Mouse (Mus musculus): ENCODE measurements around the gene Mrps36. TPM values are rescaled to one million over a fixed set of nuclear protein-coding genes. Genes with fewer than 3 reads are reported as not detected.

Mrps36 gene
- polyA plus RNA-seq, 1 experiment from 2014 or later: 119 TPM

GRCm38 (mm10) chr13:100687513-100687912, 56.9 kb downstream of the Mrps36 start:
- Histone ChIP-seq H3K4me1 (no peaks in the 10 kb centered on the region), H3K9me3 (no peaks in the 10 kb centered on the region), H3K27me3 (no peaks in the 10 kb centered on the region), H3K4me2 (replicated peaks) (no peak overlapping the region), H3K4me3 (no peak overlapping the region), H3K36me3 (no peaks in the 10 kb centered on the region), H3K27ac (replicated peaks) (no peak overlapping the region), H3K9ac (replicated peaks) (no peak overlapping the region)
- WGBS: 81% methylated on average over 7 of the region's 7 CpGs
- ATAC-seq (replicated peaks): no peak

Other genes with a start within 250 kb of the Mrps36 start
- gene Ocln, start 191.9 kb downstream of the Mrps36 start, polyA plus RNA-seq (2015; fragmentation: Nextera tagmentation; extraction: Ambion mirVana): 6.0 and 7.7 TPM in 2 replicates
- 1.1 and 1.4 TPM in 2 replicates for gene Marveld2, start 127.7 kb downstream of the Mrps36 start, polyA plus RNA-seq (2015; fragmentation: Nextera tagmentation; extraction: Ambion mirVana)
- gene Ak6, start 93.7 kb downstream of the Mrps36 start, polyA plus RNA-seq (2015; fragmentation: Nextera tagmentation; extraction: Ambion mirVana): 349 and 353 TPM in 2 replicates
- 21.6 and 23.5 TPM in 2 replicates for gene Rad17, start 93.6 kb downstream of the Mrps36 start, polyA plus RNA-seq (2015; fragmentation: Nextera tagmentation; extraction: Ambion mirVana)
- 17.1 and 25.6 TPM in 2 replicates for gene Taf9, start 93.1 kb downstream of the Mrps36 start, polyA plus RNA-seq (2015; fragmentation: Nextera tagmentation; extraction: Ambion mirVana)
- 1.7 and 1.8 TPM in 2 replicates for gene Ccdc125, start 74.9 kb downstream of the Mrps36 start, polyA plus RNA-seq (2015; fragmentation: Nextera tagmentation; extraction: Ambion mirVana)
- 55.0 and 56.2 TPM in 2 replicates for gene Cdk7, start 13.7 kb downstream of the Mrps36 start, polyA plus RNA-seq (2015; fragmentation: Nextera tagmentation; extraction: Ambion mirVana)
- 16.2 and 16.3 TPM in 2 replicates for gene Cenph, start 31.2 kb upstream of the Mrps36 start, polyA plus RNA-seq (2015; fragmentation: Nextera tagmentation; extraction: Ambion mirVana)
- 128 and 144 TPM in 2 replicates for gene Ccnb1, start 41.9 kb upstream of the Mrps36 start, polyA plus RNA-seq (2015; fragmentation: Nextera tagmentation; extraction: Ambion mirVana)
- 36.3 and 36.6 TPM in 2 replicates for gene Slc30a5, start 88.8 kb upstream of the Mrps36 start, polyA plus RNA-seq (2015; fragmentation: Nextera tagmentation; extraction: Ambion mirVana)

Data from forebrain, embryonic 15.5 days (tissue).